Comparison of ENCODE assay signal across 10 mouse cellular contexts in the genomic region with DNA sequence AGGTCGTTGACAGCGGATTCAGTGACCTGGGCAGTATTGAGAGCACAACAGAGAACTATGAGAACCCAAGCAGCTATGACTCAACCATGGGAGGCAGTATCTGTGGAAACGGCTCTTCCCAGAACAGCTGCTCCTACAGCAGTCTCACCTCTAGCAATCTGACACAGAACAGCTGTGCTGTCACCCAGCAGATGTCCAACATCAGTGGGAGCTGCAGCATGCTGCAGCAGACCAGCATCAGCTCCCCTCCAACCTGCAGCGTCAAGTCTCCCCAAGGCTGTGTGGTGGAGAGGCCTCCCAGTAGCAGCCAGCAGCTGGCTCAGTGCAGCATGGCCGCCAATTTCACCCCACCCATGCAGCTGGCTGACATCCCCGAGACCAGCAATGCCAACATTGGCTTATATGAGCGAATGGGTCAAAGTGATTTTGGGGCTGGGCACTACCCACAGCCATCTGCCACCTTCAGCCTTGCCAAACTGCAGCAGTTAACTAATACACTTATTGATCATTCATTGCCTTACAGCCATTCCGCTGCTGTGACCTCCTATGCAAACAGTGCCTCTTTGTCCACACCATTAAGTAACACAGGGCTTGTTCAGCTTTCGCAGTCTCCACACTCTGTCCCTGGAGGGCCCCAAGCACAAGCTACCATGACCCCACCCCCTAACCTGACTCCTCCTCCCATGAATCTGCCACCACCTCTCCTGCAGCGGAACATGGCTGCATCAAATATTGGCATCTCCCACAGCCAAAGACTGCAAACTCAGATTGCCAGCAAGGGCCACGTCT. TPM values are rescaled to one million over a fixed set of nuclear protein-coding genes. Genes with fewer than 3 reads are reported as not detected.
A peak's percentile ranks its signal among the peaks of the same experiment; 100 is the strongest.
DNase-seq lines count a peak whose midpoint lies in the region; ATAC-seq and TF ChIP-seq lines count a peak whose summit lies in the region.
"Had no signal": no experiment of that assay in that cellular context is flagged by ENCODE, and none has a peak within 500 bp of the region (broad histone marks: within the 10 kb centered on the region; RNA-seq: fewer than 3 reads in every experiment).

No protein-coding gene starts in this region.

- H3K9ac ChIP-seq in kidney, postnatal 0 days (ENCODE audit: low read depth, low read length): no peak overlapping the region
- H3K9ac ChIP-seq in heart, embryonic 13.5 days: no peak overlapping the region
- no peak overlapping the region for H3K9ac ChIP-seq in lung, embryonic 15.5 days

- H3K4me1 ChIP-seq in kidney, postnatal 0 days (replicated peaks; ENCODE audit: insufficient read depth, low read length): no peaks in the 10 kb centered on the region
- H3K4me1 ChIP-seq in heart, embryonic 13.5 days: peaks cover 4% of the 10 kb centered on the region; the same call in 1 of the 2 replicates
- H3K4me1 ChIP-seq in lung, embryonic 15.5 days: peaks cover 23% of the 10 kb centered on the region

- H3K9me3 ChIP-seq in kidney, postnatal 0 days (replicated peaks; ENCODE audit: low read length): no peaks in the 10 kb centered on the region
- no peaks in the 10 kb centered on the region for H3K9me3 ChIP-seq in heart, embryonic 13.5 days
- H3K9me3 ChIP-seq in lung, embryonic 15.5 days: no peaks in the 10 kb centered on the region

- no peaks in the 10 kb centered on the region for H3K27me3 ChIP-seq in kidney, postnatal 0 days (ENCODE audit: insufficient read depth, low read length)
- H3K27me3 ChIP-seq in heart, embryonic 13.5 days (replicated peaks): no peaks in the 10 kb centered on the region
- H3K27me3 ChIP-seq in lung, embryonic 15.5 days: no peaks in the 10 kb centered on the region

- H3K36me3 ChIP-seq in kidney, postnatal 0 days (ENCODE audit: insufficient read depth, low read length): peaks cover 31% of the 10 kb centered on the region
- H3K36me3 ChIP-seq in heart, embryonic 13.5 days: peaks cover 64% of the 10 kb centered on the region
- peaks cover 20% of the 10 kb centered on the region; the same call in 1 of the 2 replicates for H3K36me3 ChIP-seq in lung, embryonic 15.5 days

- 61% methylated on average over 11 of the region's 11 CpGs for WGBS in kidney, postnatal 0 days
- WGBS in heart, embryonic 13.5 days: 71% methylated on average over 11 of the region's 11 CpGs
- WGBS in lung, embryonic 15.5 days: 46% methylated on average over 11 of the region's 11 CpGs

- ATAC-seq in kidney, postnatal 0 days (replicated peaks; ENCODE audit: low FRiP score, low read depth): peak; percentile 25; the same call in 1 of the 2 replicates
- ATAC-seq in heart, embryonic 13.5 days (ENCODE audit: extremely low read depth, insufficient number of reproducible peaks, low FRiP score, low TSS enrichment): peak; percentile 46
- peak; percentile 94 for ATAC-seq in lung, embryonic 15.5 days (ENCODE audit: borderline replicate concordance, extremely low read depth, low FRiP score, low TSS enrichment)
- ATAC-seq in inflammation-experienced regulatory T-cells, adult 6 months: no peak

- TF ChIP-seq CTCF in kidney, postnatal 0 days (IDR thresholded peaks at IDR 0.05; ENCODE audit: low read depth): no peak

- no peak overlapping the region for H3K4me2 ChIP-seq in kidney, postnatal 0 days (ENCODE audit: low read length)
- H3K4me2 ChIP-seq in heart, embryonic 13.5 days: no peak overlapping the region
- no peak overlapping the region for H3K4me2 ChIP-seq in lung, embryonic 15.5 days

- H3K4me3 ChIP-seq in kidney, postnatal 0 days (replicated peaks; ENCODE audit: low read depth, low read length): no peak overlapping the region
- H3K4me3 ChIP-seq in heart, embryonic 13.5 days: no peak overlapping the region
- H3K4me3 ChIP-seq in lung, embryonic 15.5 days: no peak overlapping the region

- peak; percentile 38 for DNase-seq in kidney, postnatal 0 days (ENCODE audit: low spot score)
- DNase-seq in kidney, postnatal 36 days: no peak
- DNase-seq in ZHBTc4 (ENCODE audit: low read depth, low spot score): peak; percentile 45
- no peak for DNase-seq in right cerebral cortex, postnatal 14 days
- DNase-seq in spleen, postnatal 10 days (ENCODE audit: low spot score in 2 of 2): no peak
- DNase-seq: gastrocnemius, postnatal 14 days; thymus, adult 18-20 months had no signal

- no peak overlapping the region for H3K27ac ChIP-seq in kidney, postnatal 0 days
- no peak overlapping the region for H3K27ac ChIP-seq in heart, embryonic 13.5 days (replicated peaks)
- peak overlapping the region; percentile 32; the same call in 1 of the 2 replicates for H3K27ac ChIP-seq in lung, embryonic 15.5 days

RNA-seq across cellular contexts. Expression of a gene that starts 44.5 kb away (rescaled TPM):
- not detected in 2 replicates for polyA plus RNA-seq in kidney, postnatal 0 days (2015; fragmentation: Nextera tagmentation; extraction: Ambion mirVana)
- 0.36 TPM in 1 of 2 replicates, not detected in the other for polyA plus RNA-seq in heart, embryonic 13.5 days (2015; fragmentation: Nextera tagmentation; extraction: Ambion mirVana)
- polyA plus RNA-seq in lung, embryonic 15.5 days (2015; fragmentation: Nextera tagmentation; extraction: Ambion mirVana): not detected in 2 replicates
- polyA plus RNA-seq in inflammation-experienced regulatory T-cells, adult 6 months (2017; shearing (Covaris generic)): not detected

Comparison
In these comparisons a context has a peak if more than half of its experiments do, and no peak if none do; other contexts are left out.
1. DNase-seq: peak in kidney, postnatal 0 days (single experiment) and ZHBTc4 (single experiment); none in kidney, postnatal 36 days (0 of 2), right cerebral cortex, postnatal 14 days (single experiment) and spleen, postnatal 10 days (0 of 2).